Mouse (Mus musculus) ES-E14 (cell line): ENCODE results near the gene Pde2a.

ENCODE experiments used
- MAFK ChIP-seq: IDR thresholded peaks from 2 replicates; pipeline ENCODE4 v1.6.1; 2014; ENCODE audit warnings: mild to moderate bottlenecking, low read depth, low read length, inconsistent platforms; ENCODE audit not compliant: insufficient read depth
- ZC3H11A ChIP-seq: IDR thresholded peaks from 2 replicates; pipeline ENCODE4 v1.6.1; 2012; ENCODE audit warnings: low read depth, mild to moderate bottlenecking, inconsistent platforms, low read length, borderline replicate concordance

DNA sequence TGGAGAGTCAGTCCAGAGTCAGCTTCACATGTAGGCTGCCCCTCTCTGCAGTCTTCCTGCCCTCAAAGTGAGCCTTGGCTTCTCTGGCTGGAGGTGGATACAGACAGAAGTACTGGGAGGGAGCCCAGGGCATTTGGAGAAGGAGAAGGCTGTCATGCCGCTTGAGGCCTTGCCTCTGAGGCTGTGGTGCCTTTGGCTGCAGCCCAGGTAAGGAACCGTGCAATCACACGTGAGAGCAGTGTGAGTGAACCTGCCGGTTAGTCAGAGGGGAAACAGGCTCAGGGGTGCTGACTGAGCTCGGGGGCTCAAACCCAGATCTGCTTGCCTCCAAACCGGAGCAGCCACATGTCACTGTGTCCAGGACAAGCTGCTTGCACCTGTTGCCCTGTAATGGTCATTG, 40.0 kb upstream of the Pde2a start:
- TF ChIP-seq ZC3H11A (no peak), MAFK (no peak)
